In the genomic region with DNA sequence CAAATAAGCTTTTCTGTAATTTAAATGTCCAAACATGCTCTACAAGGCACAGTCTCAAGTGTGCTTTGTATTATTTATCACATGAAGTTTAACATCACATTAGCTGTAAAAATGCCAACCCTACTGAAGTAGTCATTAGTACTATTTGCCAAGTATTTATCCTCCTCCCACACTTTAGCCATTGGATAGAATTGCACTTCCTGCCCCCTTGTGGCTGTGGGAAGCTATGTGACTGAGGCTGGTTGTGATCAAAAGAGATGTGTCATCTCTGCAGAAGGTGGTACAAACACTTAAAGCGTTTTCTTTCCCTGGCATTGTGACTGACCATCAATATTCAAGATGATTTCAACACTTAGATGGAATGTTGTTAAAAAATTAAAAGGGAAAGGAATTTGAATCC, we compare ENCODE assay signal across 10 mouse cellular contexts. TPM values are rescaled to one million over a fixed set of nuclear protein-coding genes. Genes with fewer than 3 reads are reported as not detected.
DNase-seq lines count a peak whose midpoint lies in the region; ATAC-seq and TF ChIP-seq lines count a peak whose summit lies in the region.
"Had no signal": no experiment of that assay in that cellular context is flagged by ENCODE, and none has a peak within 500 bp of the region (broad histone marks: within the 10 kb centered on the region; RNA-seq: fewer than 3 reads in every experiment).

No protein-coding gene starts in this region.

- intact Hi-C loops in left cerebral cortex, postnatal 4 days (cut with DNase I) = loop anchor here (10.0 kb wide), 1 partner anchor 305 kb away; no protein-coding TSS in a partner anchor

- no peak for TF ChIP-seq POLR2A in brain, embryonic 14.5 days (IDR thresholded peaks at IDR 0.05; ENCODE audit: borderline replicate concordance, extremely low read depth, insufficient read depth, insufficient read length, poor library complexity, severe bottlenecking)

- ATAC-seq in cerebellum, adult (ENCODE audit: insufficient number of reproducible peaks, low FRiP score, low TSS enrichment) = 0 out of 2 replicates have a peak, but pooled peaks have one; percentile 56
- ATAC-seq in forebrain, embryonic 11.5 days (replicated peaks; ENCODE audit: low FRiP score) = no peak
- no peak for ATAC-seq in megakaryocyte progenitor cell, adult 5-6 weeks (replicated peaks; ENCODE audit: poor library complexity)

- no peaks in the 10 kb centered on the region for H3K9me3 ChIP-seq in forebrain, embryonic 11.5 days (ENCODE audit: control insufficient read depth, low read length)
- H3K9me3 ChIP-seq: embryonic facial prominence, embryonic 12.5 days had no signal

- no peak overlapping the region for H3K4me2 ChIP-seq in forebrain, embryonic 11.5 days (ENCODE audit: low read depth, low read length, severe bottlenecking)
- H3K4me2 ChIP-seq: embryonic facial prominence, embryonic 12.5 days had no signal

- no peaks in the 10 kb centered on the region for H3K27me3 ChIP-seq in forebrain, embryonic 11.5 days (ENCODE audit: control insufficient read depth, insufficient read depth, low read length)
- H3K27me3 ChIP-seq: embryonic facial prominence, embryonic 12.5 days had no signal

- peak; percentile 63; the same call in 1 of the 2 replicates for TF ChIP-seq CTCF in brain, embryonic 14.5 days (IDR thresholded peaks at IDR 0.05; ENCODE audit: borderline replicate concordance, extremely low read depth, insufficient read depth, insufficient read length)

- H3K27ac ChIP-seq in forebrain, embryonic 11.5 days (ENCODE audit: low read depth, low read length) = no peak overlapping the region
- H3K27ac ChIP-seq: embryonic facial prominence, embryonic 12.5 days had no signal

- no peaks in the 10 kb centered on the region for H3K4me1 ChIP-seq in forebrain, embryonic 11.5 days (replicated peaks; ENCODE audit: control insufficient read depth, insufficient read depth, low read length)
- H3K4me1 ChIP-seq: embryonic facial prominence, embryonic 12.5 days had no signal

- H3K4me3 ChIP-seq in forebrain, embryonic 11.5 days (ENCODE audit: low read depth, low read length) = no peak overlapping the region
- H3K4me3 ChIP-seq: embryonic facial prominence, embryonic 12.5 days had no signal

- no peak for DNase-seq in cerebellum, adult 11-12 months
- DNase-seq in left cerebral cortex, postnatal 4 days = peak; percentile 28
- no peak for DNase-seq in left cerebral cortex, adult 8-10 months (ENCODE audit: low spot score in 2 of 2)
- DNase-seq in brain, embryonic 14.5 days (ENCODE audit: low read depth) = peak; percentile 49
- DNase-seq in kidney, postnatal 14 days = peak; percentile 27
- no peak for DNase-seq in forebrain, embryonic 11.5 days (ENCODE audit: low spot score)

- WGBS in forebrain, embryonic 11.5 days = 51% methylated on average over 1 of the region's 1 CpGs

- H3K9ac ChIP-seq in forebrain, embryonic 11.5 days (ENCODE audit: low read length) = no peak overlapping the region
- H3K9ac ChIP-seq: embryonic facial prominence, embryonic 12.5 days had no signal

- no peaks in the 10 kb centered on the region for H3K36me3 ChIP-seq in forebrain, embryonic 11.5 days (ENCODE audit: control insufficient read depth, insufficient read depth, low read length)
- H3K36me3 ChIP-seq: embryonic facial prominence, embryonic 12.5 days had no signal

RNA-seq across cellular contexts. Expression of a gene that starts 14.3 kb away (rescaled TPM):
- total RNA-seq in left cerebral cortex, postnatal 4 days (2021) = 10 to 100 TPM; 19.2 to 20.0 TPM
- total RNA-seq in left cerebral cortex, adult 8-10 months (2022) = 10 to 100 TPM; 19.8 to 22.8 (median 21.1) TPM
- polyA plus RNA-seq in brain, embryonic 14.5 days (2012; rRNA removed) = 4.0 and 5.9 TPM in 2 replicates
- polyA plus RNA-seq in forebrain, embryonic 11.5 days (2014; fragmentation: Nextera tagmentation; extraction: Ambion mirVana) = 0.36 TPM in 1 of 2 replicates, not detected in the other
- total RNA-seq in megakaryocyte progenitor cell, adult 5-6 weeks (2015) = not detected in 2 replicates
- total RNA-seq in megakaryocyte progenitor cell, adult 5-6 weeks (2017) = not detected in 2 replicates
- polyA plus RNA-seq: C2C12; embryonic facial prominence, embryonic 12.5 days had no signal

Comparison
In these comparisons a context has a peak if more than half of its experiments do, and no peak if none do; other contexts are left out.
1. DNase-seq: peak in left cerebral cortex, postnatal 4 days (single experiment), brain, embryonic 14.5 days (single experiment) and kidney, postnatal 14 days (single experiment); none in cerebellum, adult 11-12 months (single experiment), left cerebral cortex, adult 8-10 months (0 of 2) and forebrain, embryonic 11.5 days (single experiment).
2. RNA of a gene that starts 14.3 kb away (total RNA-seq): 19.8 to 22.8 TPM in left cerebral cortex, adult 8-10 months and 19.2 to 20.0 TPM in left cerebral cortex, postnatal 4 days; not detected in megakaryocyte progenitor cell, adult 5-6 weeks; every median in the first group is over 10 times any median in the second.